Mouse (Mus musculus): ENCODE measurements around the gene Lemd2.

DNA sequence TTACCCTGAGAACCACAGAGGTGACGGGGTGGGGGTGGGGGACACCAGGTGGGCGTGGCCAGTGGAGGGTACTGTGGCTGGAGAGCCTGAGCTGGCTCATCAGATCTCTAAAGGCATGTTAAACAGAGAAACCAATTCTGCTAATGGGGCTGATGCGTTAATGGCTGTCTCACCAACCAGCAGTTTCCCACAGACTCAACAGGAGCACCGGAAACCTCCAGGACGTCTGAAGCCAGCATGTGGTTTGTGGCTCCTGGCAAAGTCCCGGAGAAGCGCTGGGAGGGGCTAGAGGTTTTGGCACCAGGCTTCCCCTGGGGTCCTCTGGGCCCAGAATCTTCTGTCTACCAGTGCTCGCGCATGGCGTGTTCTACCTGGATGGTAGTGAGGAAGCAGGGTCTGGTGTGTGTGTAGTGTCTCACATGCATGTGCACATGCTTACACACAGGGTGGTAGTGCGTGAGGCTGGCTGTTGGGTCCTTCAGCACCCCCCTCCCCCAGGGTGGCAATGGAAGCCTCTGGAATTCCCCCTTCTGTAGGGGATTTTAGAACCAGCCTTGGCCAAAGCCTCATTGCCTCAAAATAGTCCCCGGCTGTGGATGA is 24.5 kb downstream of the Lemd2 start:
- TF ChIP-seq POLR2A (IDR thresholded peaks at IDR 0.05; ENCODE audit: low read depth, low read length) (no peak), CTCF (IDR thresholded peaks at IDR 0.05; ENCODE audit: extremely low read depth, insufficient read length, insufficient replicate concordance, low read depth, low read length) (no peak)

All from small intestine, adult 2 months (tissue).